Mouse (Mus musculus) hindbrain, embryonic 15.5 days (tissue): ENCODE results near the gene Csnk1e. TPM values are rescaled to one million over a fixed set of nuclear protein-coding genes. Genes with fewer than 3 reads are reported as not detected.

ENCODE experiments used
- ATAC-seq: fragments of 200-750 bp; cut with Nextera tagmentation; 2 replicates; pipeline ENCODE4 v1.8.0; 2017; ENCODE audit warnings: low read depth, moderate number of reproducible peaks, moderate TSS enrichment; ENCODE audit not compliant: low FRiP score
- H3K27ac ChIP-seq: fragments of 300-500 bp; sonication (generic); replicated peaks from 2 replicates; pipeline ENCODE4 v1.5.1; 2015; ENCODE audit warnings: mild to moderate bottlenecking, inconsistent platforms
- H3K27me3 ChIP-seq: fragments of 300-500 bp; sonication (generic); 2 replicates; pipeline ENCODE4 v1.6.1; 2015; ENCODE audit warnings: control low read depth, inconsistent platforms
- H3K36me3 ChIP-seq: fragments of 300-500 bp; sonication (generic); 2 replicates; pipeline ENCODE4 v1.6.1; 2015; ENCODE audit warnings: control low read depth, inconsistent platforms
- H3K4me1 ChIP-seq: fragments of 300-500 bp; sonication (generic); replicated peaks from 2 replicates; pipeline ENCODE4 v1.6.1; 2015; ENCODE audit warnings: control low read depth, inconsistent platforms
- H3K4me2 ChIP-seq: fragments of 300-500 bp; sonication (generic); 2 replicates; pipeline ENCODE4 v1.6.1; 2015; ENCODE audit warnings: moderate library complexity, mild to moderate bottlenecking, inconsistent platforms
- H3K4me3 ChIP-seq: fragments of 300-500 bp; sonication (generic); 2 replicates; pipeline ENCODE4 v1.5.1; 2015; ENCODE audit warnings: mild to moderate bottlenecking, inconsistent platforms
- H3K9ac ChIP-seq: fragments of 300-500 bp; sonication (generic); 2 replicates; pipeline ENCODE4 v1.6.1; 2015; ENCODE audit warnings: inconsistent platforms
- H3K9me3 ChIP-seq: fragments of 300-500 bp; sonication (generic); 2 replicates; pipeline ENCODE4 v1.6.1; 2016; ENCODE audit warnings: control low read depth, inconsistent platforms
- WGBS: fragments of 180-500 bp; shearing (Covaris S2); methylation state at CpG from one replicate; pipeline ENCODE4 v1.1.7; 2015; 5-methylcytosine and 5-hydroxymethylcytosine counted together
- polyA plus RNA-seq: library from polyadenylated mRNA; unstranded; fragments of >200 nt; fragmentation: Nextera tagmentation; extraction: Ambion mirVana; gene quantifications from 2 replicates; pipeline ENCODE4 v1.2.1, GENCODE M21; 2015

The Csnk1e gene
- polyA plus RNA-seq, 1 experiment from 2014 or later, result 234 TPM

DNA sequence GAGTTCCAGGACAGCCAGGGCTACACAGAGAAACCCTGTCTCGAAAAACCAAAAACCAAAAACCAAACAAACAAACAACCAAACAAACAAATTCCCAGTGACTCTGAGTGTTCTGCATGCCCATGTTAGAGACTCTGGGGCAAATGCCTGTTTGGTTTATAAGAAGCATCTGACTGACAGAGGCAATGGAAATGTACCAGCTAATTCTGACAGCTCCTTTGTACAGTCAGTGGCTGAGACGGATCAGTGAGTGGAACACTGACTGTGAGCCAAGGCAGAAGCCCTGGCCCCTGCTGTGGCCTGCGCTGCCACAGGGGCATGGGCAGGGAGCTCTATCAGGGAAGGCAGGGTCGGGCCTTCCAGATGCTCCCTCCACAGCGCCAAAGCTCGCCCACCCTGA, 68.3 kb downstream of the Csnk1e start:
- H3K9me3 ChIP-seq, result no peaks in the 10 kb centered on the region

DNA sequence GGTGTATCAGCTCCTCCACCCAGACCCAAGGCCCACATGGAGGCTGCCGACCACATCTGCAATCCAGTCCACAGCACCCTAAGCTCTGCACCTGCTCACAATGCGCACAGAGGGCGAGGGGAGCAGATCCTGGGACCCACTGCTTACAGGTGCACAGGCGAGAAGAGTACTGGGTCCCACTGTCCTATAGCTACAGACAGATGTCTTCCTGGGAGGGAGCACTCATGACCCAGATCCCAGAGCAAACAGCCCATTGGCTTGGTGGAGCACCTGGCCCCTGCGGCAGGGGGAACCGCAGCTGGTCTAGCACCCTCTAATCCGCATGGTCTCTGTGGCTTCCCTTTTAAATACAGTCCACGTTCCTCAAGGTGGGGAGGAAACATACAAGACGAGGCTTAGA, 73.7 kb downstream of the Csnk1e start:
- no peak for ATAC-seq
- H3K27ac ChIP-seq, result no peak overlapping the region
- peaks cover 6% of the 10 kb centered on the region; the same call in 1 of the 2 replicates for H3K36me3 ChIP-seq
- no peaks in the 10 kb centered on the region for H3K9me3 ChIP-seq
- no peak overlapping the region for H3K4me3 ChIP-seq
- no peak overlapping the region for H3K9ac ChIP-seq
- 89% methylated on average over 9 of the region's 9 CpGs for WGBS
- H3K4me2 ChIP-seq, result no peak overlapping the region
- peaks cover 13% of the 10 kb centered on the region for H3K4me1 ChIP-seq
- H3K27me3 ChIP-seq, result no peaks in the 10 kb centered on the region

More for the DNA sequence above, 68.3 kb downstream of the Csnk1e start:
- Histone ChIP-seq H3K27ac (no peak overlapping the region), H3K9ac (no peak overlapping the region), H3K27me3 (no peaks in the 10 kb centered on the region), H3K4me2 (no peak overlapping the region), H3K36me3 (no peaks in the 10 kb centered on the region), H3K4me1 (peaks cover 22% of the 10 kb centered on the region), H3K4me3 (no peak overlapping the region)
- ATAC-seq, result no peak
- 58% methylated on average over 6 of the region's 6 CpGs for WGBS

DNA sequence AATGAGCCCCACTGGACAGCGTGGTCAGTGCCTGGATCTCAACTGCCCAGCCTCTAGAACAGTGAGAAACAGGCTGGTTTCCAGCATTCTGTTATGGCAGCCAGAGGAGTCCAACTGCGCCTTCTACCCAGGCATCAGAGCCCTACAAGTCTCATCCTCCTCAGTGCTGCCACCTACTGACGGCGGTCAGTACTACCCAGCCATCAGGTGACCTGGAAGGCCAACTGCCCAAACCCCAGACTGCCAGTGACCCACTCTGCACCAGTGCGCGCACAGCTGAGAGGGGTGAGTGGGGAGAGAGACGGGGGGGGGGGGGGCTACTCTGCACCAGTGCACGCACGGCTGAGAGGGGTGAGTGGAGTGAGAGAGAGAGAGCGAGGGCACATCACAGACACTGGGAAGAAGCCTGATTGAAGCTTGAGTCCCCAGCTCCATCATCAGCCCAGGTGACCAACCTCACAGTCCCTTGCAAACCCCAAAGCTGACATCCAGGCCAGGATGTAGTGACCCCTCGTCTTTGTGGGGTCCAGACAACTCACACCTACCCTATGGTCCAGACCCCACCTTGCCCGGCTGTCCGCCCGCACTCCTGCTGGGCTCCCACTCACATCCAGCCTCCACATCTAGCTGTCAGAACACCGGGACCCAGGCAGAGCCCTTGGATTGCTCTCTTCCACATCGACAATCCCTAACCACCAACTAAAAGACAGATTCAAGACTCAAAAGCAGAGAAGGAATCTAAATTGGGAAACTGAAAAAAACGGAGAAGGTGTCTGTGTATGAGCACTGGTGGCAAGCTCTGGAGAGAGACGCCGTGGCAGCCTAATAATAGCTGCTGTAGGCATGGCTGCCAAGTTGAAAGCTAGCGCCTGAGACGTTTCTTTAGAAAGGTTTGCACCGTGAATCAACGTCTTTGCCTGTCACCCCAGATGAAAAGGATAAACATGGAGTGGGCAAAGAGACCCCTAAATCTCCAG, 74.6 kb downstream of the Csnk1e start:
- ATAC-seq, result 0 out of 2 replicates have a peak, but pooled peaks have one; percentile 39
- Histone ChIP-seq H3K9me3 (no peaks in the 10 kb centered on the region), H3K4me1 (peaks cover 13% of the 10 kb centered on the region), H3K27ac (no peak overlapping the region), H3K9ac (no peak overlapping the region), H3K4me2 (no peak overlapping the region), H3K27me3 (no peaks in the 10 kb centered on the region), H3K4me3 (no peak overlapping the region), H3K36me3 (peaks cover 15% of the 10 kb centered on the region)
- 49% methylated on average over 22 of the region's 23 CpGs for WGBS

DNA sequence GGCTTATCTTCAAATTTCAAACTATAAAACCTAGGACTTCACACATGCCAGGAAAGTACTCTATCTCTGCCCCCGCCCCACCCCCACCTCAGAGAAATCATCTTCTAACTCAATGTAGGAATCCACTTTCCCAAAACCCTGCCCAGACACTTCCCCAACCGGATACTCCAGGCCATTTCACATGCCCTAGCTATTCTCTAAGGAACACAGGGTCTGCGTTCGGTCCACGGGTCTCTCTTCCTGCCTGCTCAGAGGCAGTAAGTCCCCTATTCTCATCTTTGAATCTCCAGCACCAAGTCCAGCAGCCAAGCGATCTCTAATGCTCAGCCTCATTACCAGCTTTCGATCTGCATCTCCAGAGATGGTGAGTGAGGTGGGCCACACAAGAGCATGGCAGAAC, 75.7 kb downstream of the Csnk1e start:
- Histone ChIP-seq H3K4me1 (peaks cover 13% of the 10 kb centered on the region), H3K27ac (0 out of 2 replicates have a peak overlapping the region, but pooled peaks have one; percentile 8), H3K36me3 (peaks cover 17% of the 10 kb centered on the region), H3K4me3 (no peak overlapping the region), H3K9ac (no peak overlapping the region), H3K9me3 (no peaks in the 10 kb centered on the region), H3K4me2 (no peak overlapping the region), H3K27me3 (no peaks in the 10 kb centered on the region)
- no peak for ATAC-seq
- WGBS, result 89% methylated on average over 7 of the region's 7 CpGs

DNA sequence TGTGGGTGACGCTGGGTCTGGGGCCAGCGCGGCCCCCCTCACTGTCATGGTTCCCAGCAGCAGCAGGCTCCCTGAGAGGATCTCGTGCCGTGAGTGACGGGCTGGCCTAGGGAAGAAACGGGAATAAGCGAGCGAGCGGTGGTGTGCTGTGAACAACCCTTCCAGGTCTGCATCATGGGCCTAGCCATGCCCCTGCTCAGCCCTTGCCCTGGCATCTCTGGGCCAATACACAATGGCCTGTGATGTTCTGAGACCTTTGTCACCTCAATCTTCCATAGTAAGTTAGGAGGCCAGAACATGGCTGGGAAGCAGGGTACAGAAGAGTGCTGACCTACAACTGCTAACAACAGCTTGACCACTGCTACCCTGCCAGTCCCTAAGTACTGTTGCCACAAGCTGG, 76.8 kb downstream of the Csnk1e start:
- WGBS, result 96% methylated on average over 10 of the region's 10 CpGs
- H3K9me3 ChIP-seq, result no peaks in the 10 kb centered on the region
- H3K27ac ChIP-seq, result no peak overlapping the region
- no peaks in the 10 kb centered on the region for H3K27me3 ChIP-seq
- peaks cover 23% of the 10 kb centered on the region for H3K36me3 ChIP-seq
- H3K4me1 ChIP-seq, result peaks cover 13% of the 10 kb centered on the region
- H3K4me2 ChIP-seq, result no peak overlapping the region
- no peak for ATAC-seq
- H3K9ac ChIP-seq, result no peak overlapping the region
- H3K4me3 ChIP-seq, result no peak overlapping the region

DNA sequence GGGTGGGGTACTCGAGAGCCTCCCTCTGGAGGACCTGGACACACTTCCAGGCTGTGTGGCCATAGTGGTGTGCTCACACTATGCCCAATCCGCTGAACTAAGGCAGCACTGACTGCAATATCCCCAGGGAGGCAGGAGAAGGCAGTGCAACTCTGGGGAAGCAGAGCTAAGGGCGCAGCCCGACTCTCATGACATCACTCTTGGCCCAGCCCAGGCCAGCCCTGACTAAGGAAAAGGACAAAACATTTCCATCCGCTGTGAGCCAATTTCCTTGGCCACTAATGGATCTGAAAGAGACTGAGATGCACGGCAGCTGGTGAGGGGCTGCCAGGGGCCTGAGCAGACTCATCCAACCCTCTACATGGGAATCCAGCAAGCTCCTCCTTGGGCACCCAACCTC, 77.7 kb downstream of the Csnk1e start:
- Histone ChIP-seq H3K4me2 (no peak overlapping the region), H3K4me1 (peaks cover 13% of the 10 kb centered on the region), H3K9ac (no peak overlapping the region), H3K27ac (no peak overlapping the region), H3K9me3 (no peaks in the 10 kb centered on the region), H3K27me3 (no peaks in the 10 kb centered on the region), H3K4me3 (no peak overlapping the region), H3K36me3 (peaks cover 28% of the 10 kb centered on the region)
- WGBS, result 77% methylated on average over 6 of the region's 6 CpGs
- ATAC-seq, result no peak

DNA sequence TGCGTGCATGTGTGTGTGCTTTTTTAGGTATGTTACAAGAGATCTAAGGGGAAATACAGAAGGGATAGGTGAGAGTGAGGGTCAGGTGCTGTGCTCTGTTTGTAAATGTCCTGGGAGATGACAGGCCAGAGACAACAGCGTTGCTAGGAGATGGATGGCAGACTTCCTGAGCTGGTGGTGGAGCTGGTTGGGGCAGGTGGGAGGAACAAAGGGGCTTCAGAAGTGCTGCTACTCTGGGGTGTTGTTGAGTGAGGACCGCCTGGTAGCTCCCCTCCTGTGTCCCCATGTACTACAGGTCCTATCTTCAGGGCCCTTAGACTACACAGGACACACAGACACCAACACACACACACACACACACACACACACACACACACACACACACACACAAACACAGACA, 80.6 kb downstream of the Csnk1e start:
- WGBS, result 47% methylated on average over 3 of the region's 3 CpGs
- Histone ChIP-seq H3K4me3 (no peak overlapping the region), H3K27me3 (no peaks in the 10 kb centered on the region)

DNA sequence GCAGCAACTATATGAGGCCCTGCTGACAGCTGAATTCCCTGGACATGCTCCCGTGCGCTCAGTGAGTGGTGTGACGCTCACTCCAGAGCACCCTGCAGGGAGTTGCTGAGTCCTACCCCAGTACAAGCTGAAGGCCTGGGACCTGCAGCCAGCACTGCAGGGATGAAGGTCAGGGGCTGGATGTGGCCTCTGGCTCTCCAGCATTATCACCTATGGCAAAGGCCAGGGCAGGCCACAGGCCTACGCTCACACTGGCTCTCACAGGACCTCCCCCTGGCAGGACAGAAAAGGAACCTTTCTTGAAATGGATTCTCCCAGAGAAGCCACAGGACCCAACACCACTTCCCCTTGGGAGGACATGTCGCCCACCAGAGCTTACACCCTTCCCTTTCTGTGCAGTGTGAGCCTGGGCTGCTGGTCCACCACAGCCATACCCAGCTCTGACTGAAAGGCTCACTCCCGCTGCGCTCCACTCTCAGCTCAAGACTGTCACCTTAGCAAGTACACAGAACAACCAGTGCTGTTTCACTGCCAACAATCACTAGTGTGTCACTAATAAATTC, 85.0 kb downstream of the Csnk1e start:
- no peaks in the 10 kb centered on the region for H3K9me3 ChIP-seq
- 74% methylated on average over 7 of the region's 7 CpGs for WGBS
- ATAC-seq, result no peak
- no peaks in the 10 kb centered on the region for H3K27me3 ChIP-seq
- H3K27ac ChIP-seq, result no peak overlapping the region
- H3K4me1 ChIP-seq, result no peaks in the 10 kb centered on the region
- H3K4me2 ChIP-seq, result no peak overlapping the region
- H3K9ac ChIP-seq, result no peak overlapping the region
- peaks cover 40% of the 10 kb centered on the region; the same call in 1 of the 2 replicates for H3K36me3 ChIP-seq
- no peak overlapping the region for H3K4me3 ChIP-seq

More for the DNA sequence above, 80.6 kb downstream of the Csnk1e start:
- Histone ChIP-seq H3K27ac (no peak overlapping the region), H3K36me3 (peaks cover 40% of the 10 kb centered on the region), H3K9me3 (no peaks in the 10 kb centered on the region), H3K4me1 (no peaks in the 10 kb centered on the region), H3K4me2 (no peak overlapping the region), H3K9ac (no peak overlapping the region)
- ATAC-seq, result no peak

DNA sequence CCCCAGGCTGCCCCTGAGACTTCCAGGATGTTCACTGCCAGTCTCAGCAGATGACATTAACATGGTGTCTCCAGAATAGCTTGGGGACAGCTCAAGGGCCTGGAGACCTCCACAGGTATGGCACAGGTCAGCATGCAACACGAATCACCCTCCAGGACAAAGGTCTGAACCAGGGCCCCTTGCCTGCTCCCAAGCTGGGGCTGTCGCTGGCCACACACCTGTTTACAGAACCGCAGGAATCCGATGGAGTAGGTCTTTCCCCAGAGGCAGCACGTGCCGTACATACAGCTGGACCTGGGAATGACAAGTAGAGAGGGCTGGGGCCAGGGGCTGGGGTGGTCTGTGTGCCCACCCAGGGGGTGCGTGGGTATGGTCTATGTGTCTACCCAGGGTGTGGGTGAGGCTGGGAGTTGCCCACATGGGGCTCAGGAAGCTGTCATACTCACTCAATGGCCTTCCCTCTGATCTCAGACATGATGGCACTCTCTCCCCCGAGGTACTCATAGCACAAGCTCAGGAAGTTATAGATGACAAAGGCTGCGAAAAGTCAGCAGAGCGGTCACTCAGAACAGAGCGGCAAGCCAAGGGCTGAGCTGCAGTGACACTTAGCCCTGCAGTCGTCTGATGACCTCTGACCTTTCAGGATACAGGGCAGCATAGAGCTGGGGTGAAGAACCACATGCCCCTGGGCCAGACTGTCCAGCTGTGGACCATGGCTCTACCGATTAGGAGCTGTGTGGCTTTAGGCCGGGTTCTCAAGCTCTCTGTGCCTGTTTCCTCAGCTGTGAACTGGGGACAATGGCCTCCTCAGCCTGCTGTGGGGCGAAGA, 85.7 kb downstream of the Csnk1e start:
- no peak for ATAC-seq
- Histone ChIP-seq H3K4me3 (no peak overlapping the region), H3K9me3 (no peaks in the 10 kb centered on the region), H3K27me3 (no peaks in the 10 kb centered on the region), H3K27ac (no peak overlapping the region), H3K9ac (no peak overlapping the region), H3K36me3 (peaks cover 47% of the 10 kb centered on the region; the same call in 1 of the 2 replicates), H3K4me1 (no peaks in the 10 kb centered on the region), H3K4me2 (no peak overlapping the region)
- WGBS, result 73% methylated on average over 15 of the region's 15 CpGs

DNA sequence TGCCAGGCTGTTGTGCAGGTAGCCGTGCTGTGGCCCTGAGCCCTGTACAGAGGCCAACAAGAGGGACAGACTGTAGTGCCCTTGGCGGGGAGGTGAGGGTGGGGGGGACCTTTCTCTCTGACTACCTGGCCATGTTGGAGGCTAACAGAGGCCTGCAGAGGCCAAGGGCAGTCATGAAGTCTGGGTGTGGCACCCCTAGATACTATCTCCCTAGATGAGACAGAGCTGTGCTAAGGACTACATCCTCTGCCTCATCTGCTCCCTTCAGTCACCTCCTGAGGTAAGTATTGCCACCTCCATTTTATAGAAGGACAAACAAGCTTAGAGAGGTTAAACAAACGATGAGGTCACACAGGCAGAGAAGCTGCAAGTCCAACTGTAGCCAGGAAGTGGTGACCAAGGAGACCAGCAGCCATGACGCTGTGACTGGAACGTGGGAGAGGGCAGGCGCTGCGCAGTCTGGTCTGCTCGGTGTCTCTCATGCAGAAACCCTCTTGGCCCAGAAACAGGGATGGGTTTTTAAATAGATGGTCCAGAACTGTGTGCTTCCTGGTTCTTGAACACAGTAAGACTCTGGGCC, 86.4 kb downstream of the Csnk1e start:
- WGBS, result 91% methylated on average over 8 of the region's 8 CpGs

DNA sequence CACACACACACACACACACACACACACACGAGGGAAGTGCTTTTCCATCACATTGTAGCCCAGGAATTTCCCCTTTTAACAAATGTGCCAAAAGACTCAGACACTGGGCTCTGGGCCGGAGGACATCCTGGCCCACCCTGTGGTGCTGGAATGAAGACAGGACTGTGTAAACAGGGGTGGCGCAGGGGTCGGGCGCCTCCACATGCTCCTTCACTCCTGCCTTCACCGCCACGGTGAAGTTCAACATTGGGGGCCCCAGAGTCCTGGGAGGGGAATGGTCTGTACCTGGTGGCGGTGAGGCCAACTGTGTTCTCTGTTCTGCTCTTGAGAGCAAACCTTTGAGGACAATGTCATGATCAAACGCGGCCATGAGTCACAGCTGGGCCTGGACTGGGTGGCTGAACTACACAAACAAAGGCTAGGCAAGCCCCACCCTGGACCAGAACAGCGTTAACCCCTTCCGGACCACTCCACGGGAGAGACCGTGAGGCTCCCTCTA, 87.0 kb downstream of the Csnk1e start:
- Histone ChIP-seq H3K27me3 (no peaks in the 10 kb centered on the region), H3K4me1 (no peaks in the 10 kb centered on the region), H3K9me3 (no peaks in the 10 kb centered on the region), H3K27ac (peak overlapping the region; percentile 44), H3K36me3 (peaks cover 48% of the 10 kb centered on the region; the same call in 1 of the 2 replicates), H3K9ac (no peak overlapping the region), H3K4me2 (no peak overlapping the region), H3K4me3 (no peak overlapping the region)
- peak; percentile 40; the same call in 1 of the 2 replicates for ATAC-seq
- 73% methylated on average over 14 of the region's 14 CpGs for WGBS

More for the DNA sequence above, 86.4 kb downstream of the Csnk1e start:
- H3K36me3 ChIP-seq, result peaks cover 46% of the 10 kb centered on the region; the same call in 1 of the 2 replicates
- peak overlapping the region; percentile 44; the same call in 1 of the 2 replicates for H3K27ac ChIP-seq
- H3K27me3 ChIP-seq, result no peaks in the 10 kb centered on the region
- H3K9me3 ChIP-seq, result no peaks in the 10 kb centered on the region
- H3K4me1 ChIP-seq, result no peaks in the 10 kb centered on the region
- H3K4me3 ChIP-seq, result no peak overlapping the region
- H3K4me2 ChIP-seq, result no peak overlapping the region
- H3K9ac ChIP-seq, result no peak overlapping the region
- peak; percentile 9; the same call in 1 of the 2 replicates for ATAC-seq
